Mouse (Mus musculus) CH12.LX (cell line): ENCODE measurements around the gene Sdhb. TPM values are rescaled to one million over a fixed set of nuclear protein-coding genes. Genes with fewer than 3 reads are reported as not detected.
A peak's percentile ranks its signal among the peaks of the same experiment; 100 is the strongest.

Experiments used
- DNase-seq: peaks from one replicate; pipeline ENCODE4 v3.0.0-alpha.2; 2013; ENCODE audit errors: extremely low read depth
- H3K27ac ChIP-seq: 2 replicates; pipeline ENCODE4 v1.5.1; 2012; ENCODE audit warnings: low read depth, mild to moderate bottlenecking, control low read depth, moderate library complexity; ENCODE audit not compliant: insufficient read depth
- H3K27me3 ChIP-seq: replicated peaks from 2 replicates; pipeline ENCODE3; 2012; ENCODE audit warnings: inconsistent platforms
- H3K36me3 ChIP-seq, 2 experiments: replicated peaks in 1 of 2; 2 replicates each; pipeline versions ENCODE3 to v1.6.1; 2012; ENCODE audit warnings: inconsistent platforms in 1 of 2, low read length in 1 of 2, mild to moderate bottlenecking in 1 of 2, mixed read lengths in 1 of 2, moderate library complexity in 1 of 2; ENCODE audit not compliant: control insufficient read depth in 1 of 2, insufficient read depth in 1 of 2
- H3K4me1 ChIP-seq, 2 experiments: 2 replicates each; pipeline ENCODE4 v1.6.1; 2012; ENCODE audit warnings: inconsistent platforms in 1 of 2, moderate library complexity in 1 of 2; ENCODE audit not compliant: insufficient read depth in 2 of 2, control insufficient read depth in 1 of 2
- H3K4me2 ChIP-seq: 2 replicates; pipeline ENCODE4 v1.6.1; 2012; ENCODE audit warnings: low read depth, mild to moderate bottlenecking, control low read depth; ENCODE audit not compliant: poor library complexity, insufficient read depth, severe bottlenecking
- H3K4me3 ChIP-seq, 3 experiments: fragments of 150-350 bp in 1 of 3; sonication (generic) in 1 of 3; replicated peaks in 1 of 3; 2 replicates each; pipeline versions ENCODE3 to v1.5.1; 2011 to 2012; ENCODE audit warnings: low read depth in 2 of 3, low read length in 2 of 3, mild to moderate bottlenecking in 2 of 3, moderate library complexity in 2 of 3, control low read depth in 1 of 3, improper control_type of control experiment in 1 of 3, inconsistent platforms in 1 of 3, mixed read lengths in 1 of 3; ENCODE audit not compliant: poor library complexity in 1 of 3
- H3K79me2 ChIP-seq: replicated peaks from 2 replicates; pipeline ENCODE4 v1.6.1; 2012; ENCODE audit warnings: mild to moderate bottlenecking, moderate library complexity; ENCODE audit not compliant: control insufficient read depth, poor library complexity, insufficient read depth, severe bottlenecking; ENCODE audit errors: extremely low read depth
- H3K9ac ChIP-seq: 2 replicates; pipeline ENCODE4 v1.6.1; 2012; ENCODE audit warnings: low read depth, mild to moderate bottlenecking, control low read depth, moderate library complexity; ENCODE audit not compliant: insufficient read depth
- H3K9me3 ChIP-seq: replicated peaks from 2 replicates; pipeline ENCODE3; 2012; ENCODE audit warnings: low read length, inconsistent platforms, mixed read lengths
- BHLHE40 ChIP-seq: IDR thresholded peaks from 2 replicates; pipeline ENCODE4 v1.6.1; 2011; ENCODE audit warnings: mild to moderate bottlenecking, low read depth, low read length, improper control_type of control experiment
- CHD2 ChIP-seq: IDR thresholded peaks from 2 replicates; pipeline ENCODE4 v1.6.1; 2011; ENCODE audit warnings: low read length, improper control_type of control experiment
- CTCF ChIP-seq, 2 experiments: IDR thresholded peaks in 1 of 2; conservative IDR thresholded peaks in 1 of 2; 2 replicates each; pipeline ENCODE4 v1.5.1; 2011 to 2012; ENCODE audit warnings: low read depth in 2 of 2, low read length in 2 of 2, improper control_type of control experiment in 1 of 2, inconsistent platforms in 1 of 2, mild to moderate bottlenecking in 1 of 2, moderate library complexity in 1 of 2
- ELF1 ChIP-seq: IDR thresholded peaks from 2 replicates; pipeline ENCODE4 v1.6.1; 2014; ENCODE audit warnings: low read depth, mild to moderate bottlenecking, inconsistent platforms, low read length, improper control_type of control experiment
- GABPA ChIP-seq: IDR thresholded peaks from 2 replicates; pipeline ENCODE4 v1.6.1; 2012; ENCODE audit warnings: low read depth, low read length, improper control_type of control experiment, inconsistent platforms; ENCODE audit not compliant: insufficient replicate concordance
- IRF4 ChIP-seq: IDR thresholded peaks from 2 replicates; pipeline ENCODE4 v1.6.1; 2014; ENCODE audit warnings: low read depth, mild to moderate bottlenecking, inconsistent platforms, low read length, improper control_type of control experiment
- JUND ChIP-seq: conservative IDR thresholded peaks from 2 replicates; pipeline ENCODE4 v1.6.1; 2011; ENCODE audit warnings: low read depth, low read length, improper control_type of control experiment
- MAFK ChIP-seq: IDR thresholded peaks from 2 replicates; pipeline ENCODE4 v1.6.1; 2011; ENCODE audit warnings: low read length, improper control_type of control experiment; ENCODE audit not compliant: insufficient replicate concordance
- MEF2A ChIP-seq: IDR thresholded peaks from 2 replicates; pipeline ENCODE4 v1.6.1; 2014; ENCODE audit warnings: low read depth, mild to moderate bottlenecking, inconsistent platforms, low read length, improper control_type of control experiment, borderline replicate concordance
- NELFE ChIP-seq: IDR thresholded peaks from 2 replicates; pipeline ENCODE4 v1.6.1; 2011; ENCODE audit warnings: low read depth, low read length, improper control_type of control experiment
- NRF1 ChIP-seq: IDR thresholded peaks from 2 replicates; pipeline ENCODE4 v1.6.1; 2014; ENCODE audit warnings: low read depth, mild to moderate bottlenecking, inconsistent platforms, low read length, improper control_type of control experiment, moderate library complexity
- RAD21 ChIP-seq: IDR thresholded peaks from 2 replicates; pipeline ENCODE4 v1.6.1; 2011; ENCODE audit warnings: low read depth, mild to moderate bottlenecking, low read length, improper control_type of control experiment, moderate library complexity
- SMC3 ChIP-seq: IDR thresholded peaks from 2 replicates; pipeline ENCODE4 v1.6.1; 2011; ENCODE audit warnings: low read depth, low read length, improper control_type of control experiment
- TBP ChIP-seq: conservative IDR thresholded peaks from 2 replicates; pipeline ENCODE4 v1.6.1; 2011; ENCODE audit warnings: low read depth, low read length, improper control_type of control experiment
- TCF12 ChIP-seq: IDR thresholded peaks from 2 replicates; pipeline ENCODE4 v1.6.1; 2014; ENCODE audit warnings: low read depth, mild to moderate bottlenecking, inconsistent platforms, low read length, improper control_type of control experiment
- USF1 ChIP-seq: IDR thresholded peaks from 2 replicates; pipeline ENCODE4 v1.6.1; 2014; ENCODE audit warnings: low read depth, mild to moderate bottlenecking, inconsistent platforms, low read length, improper control_type of control experiment
- USF2 ChIP-seq: conservative IDR thresholded peaks from 2 replicates; pipeline ENCODE4 v1.6.1; 2011; ENCODE audit warnings: low read depth, low read length, improper control_type of control experiment
- ZC3H11A ChIP-seq: IDR thresholded peaks from 2 replicates; pipeline ENCODE4 v1.6.1; 2012; ENCODE audit warnings: low read depth, mild to moderate bottlenecking, inconsistent platforms, low read length, improper control_type of control experiment
- dilution Hi-C: fragments of 300-500 bp; cut with MboI; formaldehyde crosslinking; loops from 2 replicates; pipeline ENCODE4 v1.14.3; 2020; ENCODE audit warnings: low sequenced_read_pairs; ENCODE audit not compliant: extremely low pct_unique_long_range_greater_than_20kb, extremely low pct_ligation_motif_present
- in situ Hi-C: fragments of 300-500 bp; cut with MboI; formaldehyde crosslinking; loops from 3 replicates; pipeline ENCODE4 v1.14.3; 2019; ENCODE audit warnings: low sequenced_read_pairs, low pct_ligation_motif_present, low pct_unique_long_range_greater_than_20kb, mixed read lengths
- polyA plus RNA-seq: library from polyadenylated mRNA; unstranded; fragments of >175 nt; gene quantifications from 2 replicates; pipeline ENCODE4 v1.2.1, GENCODE M21; 2012; ENCODE audit warnings: low read depth; ENCODE audit not compliant: insufficient read length
- total RNA-seq, 2 experiments: library from RNA; depleted of rRNA; stranded (reverse); fragments of 300-350 nt in 1 of 2; fragments of >200 nt in 1 of 2; gene quantifications; 2 replicates each; pipeline ENCODE4 v1.2.3; 2012 to 2014

The Sdhb gene
- total and polyA plus RNA-seq, 3 experiments = 156 to 190 (median 188) TPM

- Histone ChIP-seq H3K9ac (no peak overlapping the region), H3K36me3 (peaks cover 62 to 80% of the 10 kb centered on the region in 2 experiments)
Measured at GRCm38 (mm10) chr4:140977886-140978692, 17.1 kb downstream of the Sdhb start.

DNA sequence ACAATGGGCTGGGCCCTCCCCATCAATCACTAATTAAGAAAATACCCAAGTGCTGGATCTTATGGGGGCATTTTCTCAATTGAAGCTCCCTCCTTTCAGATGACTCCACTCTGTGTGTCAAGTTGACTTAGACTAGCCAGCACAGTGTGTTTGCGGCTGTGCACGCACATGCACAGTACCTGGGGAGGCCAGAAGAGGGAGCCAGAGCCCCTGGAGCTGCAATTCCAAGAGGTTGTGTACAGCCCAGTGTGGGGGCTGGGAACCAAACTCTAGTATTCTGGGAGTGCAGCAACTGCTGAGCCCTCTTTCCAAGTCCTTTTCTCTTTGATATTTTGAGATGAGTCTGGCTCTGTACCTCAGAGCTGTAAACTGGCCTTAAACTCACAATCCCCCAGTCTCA lies 20.6 kb downstream of the Sdhb start:
- no peak overlapping the region for H3K4me3 ChIP-seq
- no peak overlapping the region for H3K4me2 ChIP-seq
- TF ChIP-seq USF2 = no peak
- TF ChIP-seq SMC3 = 0 out of 2 replicates have a peak, but pooled peaks have one; percentile 8
- no peak for TF ChIP-seq CHD2
- TF ChIP-seq RAD21 = peak; percentile 24
- TF ChIP-seq CTCF (conservative IDR thresholded peaks at IDR 0.05 in 1 of 2, IDR thresholded peaks at IDR 0.05 in 1 of 2; ENCODE audit: low read depth in 2 of 2, low read length in 2 of 2) = peak in 1 of 2 experiments; percentile 34; a peak in 2 of 4 replicates
- TF ChIP-seq USF1 = no peak
- H3K27me3 ChIP-seq = peaks cover 3% of the 10 kb centered on the region
- H3K4me1 ChIP-seq = peaks cover 13 to 36% of the 10 kb centered on the region in 2 experiments
- in situ Hi-C loops (no loop called here), dilution Hi-C loops (no loop called here)
- no peak overlapping the region for H3K27ac ChIP-seq
- no peak overlapping the region for H3K9ac ChIP-seq
- no peaks in the 10 kb centered on the region for H3K79me2 ChIP-seq
- H3K9me3 ChIP-seq = peaks cover 23% of the 10 kb centered on the region
- no peak for DNase-seq
- peaks cover 29 to 45% of the 10 kb centered on the region in 2 experiments for H3K36me3 ChIP-seq

More at GRCm38 (mm10) chr4:140977886-140978692, 17.1 kb downstream of the Sdhb start:
- no peak for DNase-seq
- no peak overlapping the region for H3K4me2 ChIP-seq
- dilution Hi-C loops (no loop called here), in situ Hi-C loops (no loop called here)
- H3K9me3 ChIP-seq = peaks cover 22% of the 10 kb centered on the region
- H3K4me3 ChIP-seq = no peak overlapping the region
- H3K27ac ChIP-seq = no peak overlapping the region
- no peaks in the 10 kb centered on the region for H3K27me3 ChIP-seq
- peaks cover 4 to 11% of the 10 kb centered on the region in 2 experiments for H3K4me1 ChIP-seq
- no peaks in the 10 kb centered on the region for H3K79me2 ChIP-seq
- TF ChIP-seq JUND (no peak), NELFE (no peak), TBP (no peak), MEF2A (no peak), IRF4 (no peak), MAFK (no peak), NRF1 (no peak), ELF1 (no peak), TCF12 (no peak), BHLHE40 (no peak), GABPA (no peak), ZC3H11A (no peak)
